Mouse (Mus musculus) liver, embryonic 14.5 days (tissue): ENCODE measurements around the gene Zc3h13. TPM values are rescaled to one million over a fixed set of nuclear protein-coding genes. Genes with fewer than 3 reads are reported as not detected.

Source experiments
- ATAC-seq: fragments of 200-750 bp; cut with Nextera tagmentation; 2 replicates; pipeline ENCODE4 v1.8.0; 2017; ENCODE audit warnings: moderate number of reproducible peaks, mild to moderate bottlenecking, moderate library complexity; ENCODE audit not compliant: insufficient read depth
- DNase-seq, 3 experiments: peaks; one replicate each; pipeline ENCODE4 v3.0.0-alpha.2; 2012 to 2013; ENCODE audit warnings: low read depth in 3 of 3, low spot score in 3 of 3
- H3K27ac ChIP-seq: fragments of 300-500 bp; sonication (generic); 2 replicates; pipeline ENCODE4 v1.5.1; 2014; ENCODE audit warnings: moderate library complexity, mild to moderate bottlenecking, control low read depth, inconsistent platforms
- H3K27me3 ChIP-seq: fragments of 300-500 bp; sonication (generic); 2 replicates; pipeline ENCODE4 v1.6.1; 2014; ENCODE audit warnings: mild to moderate bottlenecking, low read length, moderate library complexity; ENCODE audit not compliant: control insufficient read depth, insufficient read depth
- H3K36me3 ChIP-seq: fragments of 300-500 bp; sonication (generic); replicated peaks from 2 replicates; pipeline ENCODE4 v1.6.1; 2014; ENCODE audit warnings: low read depth; ENCODE audit not compliant: control insufficient read depth, insufficient read depth
- H3K4me1 ChIP-seq, 2 experiments: fragments of 200-500 bp in 1 of 2; fragments of 300-500 bp in 1 of 2; sonication (generic) in 1 of 2; replicated peaks; 2 replicates each; pipeline ENCODE4 v1.6.1; 2012 to 2014; ENCODE audit warnings: antibody characterized with exemption in 1 of 2, inconsistent platforms in 1 of 2, low read length in 1 of 2; ENCODE audit not compliant: control insufficient read depth in 2 of 2, insufficient read depth in 2 of 2
- H3K4me2 ChIP-seq: fragments of 300-500 bp; sonication (generic); 2 replicates; pipeline ENCODE4 v1.6.1; 2014; ENCODE audit warnings: low read depth, mild to moderate bottlenecking, control low read depth, moderate library complexity
- H3K4me3 ChIP-seq, 2 experiments: fragments of 200-500 bp in 1 of 2; fragments of 300-500 bp in 1 of 2; sonication (generic) in 1 of 2; 2 replicates each; pipeline ENCODE4 v1.5.1; 2012 to 2014; ENCODE audit warnings: low read depth in 2 of 2, low read length in 2 of 2, mild to moderate bottlenecking in 2 of 2, control low read depth in 1 of 2, inconsistent platforms in 1 of 2, moderate library complexity in 1 of 2; ENCODE audit not compliant: insufficient read depth in 1 of 2
- H3K9ac ChIP-seq: fragments of 300-500 bp; sonication (generic); replicated peaks from 2 replicates; pipeline ENCODE4 v1.6.1; 2014; ENCODE audit warnings: mild to moderate bottlenecking, control low read depth, moderate library complexity
- H3K9me3 ChIP-seq: fragments of 300-500 bp; sonication (generic); 2 replicates; pipeline ENCODE4 v1.6.1; 2016; ENCODE audit warnings: low read length, mixed read lengths; ENCODE audit not compliant: control insufficient read depth
- CTCF ChIP-seq: IDR thresholded peaks from 2 replicates; pipeline ENCODE4 v1.5.1; 2016; ENCODE audit warnings: antibody characterized with exemption, low read depth, control low read depth
- EP300 ChIP-seq: IDR thresholded peaks from 2 replicates; pipeline ENCODE4 v1.6.1; 2016; ENCODE audit warnings: antibody characterized with exemption, low read depth
- WGBS: fragments of 180-500 bp; shearing (Covaris S2); extraction: QIAGEN DNeasy Blood & Tissue Kit; methylation state at CpG from one replicate; pipeline ENCODE4 v1.1.7; 2014; ENCODE audit not compliant: insufficient replicate concordance; 5-methylcytosine and 5-hydroxymethylcytosine counted together
- polyA plus RNA-seq, 2 experiments: library from polyadenylated mRNA; depleted of rRNA in 1 of 2; stranded (reverse) in 1 of 2; unstranded in 1 of 2; fragments of >200 nt; fragmentation: Nextera tagmentation in 1 of 2; extraction: Ambion mirVana in 1 of 2; gene quantifications; 2 replicates each; pipeline versions ENCODE4 v1.2.1 to v1.2.3; 2012 to 2014

Gene Zc3h13
- polyA plus RNA-seq, 2 experiments: 8.1 to 9.2 TPM

GRCm38 (mm10) chr14:75303807-75304206, 19.6 kb downstream of the Zc3h13 start:
- DNase-seq: no peak
- Histone ChIP-seq H3K9ac (no peak overlapping the region), H3K4me2 (no peak overlapping the region), H3K27ac (no peak overlapping the region), H3K27me3 (no peaks in the 10 kb centered on the region), H3K4me1 (no peaks in the 10 kb centered on the region), H3K4me3 (no peak overlapping the region), H3K9me3 (no peaks in the 10 kb centered on the region), H3K36me3 (no peaks in the 10 kb centered on the region)
- ATAC-seq: no peak
- TF ChIP-seq CTCF (no peak), EP300 (no peak)
- WGBS: 59% methylated on average over 5 of the region's 5 CpGs

GRCm38 (mm10) chr14:75307855-75308254, 23.7 kb downstream of the Zc3h13 start:
- no peak overlapping the region for H3K9ac ChIP-seq
- H3K4me2 ChIP-seq: no peak overlapping the region
- H3K9me3 ChIP-seq: no peaks in the 10 kb centered on the region
- no peaks in the 10 kb centered on the region for H3K27me3 ChIP-seq
- no peak for DNase-seq
- no peak overlapping the region for H3K4me3 ChIP-seq
- TF ChIP-seq CTCF: no peak
- TF ChIP-seq EP300: no peak
- no peak overlapping the region for H3K27ac ChIP-seq
- no peaks in the 10 kb centered on the region for H3K4me1 ChIP-seq
- no peak for ATAC-seq
- no peaks in the 10 kb centered on the region; the same call in 1 of the 2 replicates for H3K36me3 ChIP-seq

GRCm38 (mm10) chr14:75309336-75309992, 25.3 kb downstream of the Zc3h13 start:
- WGBS: 78% methylated on average over 5 of the region's 5 CpGs
- no peak for DNase-seq

GRCm38 (mm10) chr14:75314484-75314883, 30.3 kb downstream of the Zc3h13 start:
- Histone ChIP-seq H3K27ac (no peak overlapping the region), H3K27me3 (no peaks in the 10 kb centered on the region), H3K4me3 (no peak overlapping the region), H3K36me3 (no peaks in the 10 kb centered on the region; the same call in 1 of the 2 replicates), H3K9ac (no peak overlapping the region), H3K4me1 (no peaks in the 10 kb centered on the region), H3K9me3 (no peaks in the 10 kb centered on the region), H3K4me2 (no peak overlapping the region)
- TF ChIP-seq CTCF (no peak), EP300 (no peak)
- 73% methylated on average over 2 of the region's 2 CpGs for WGBS
- DNase-seq: no peak
- ATAC-seq: no peak

More at GRCm38 (mm10) chr14:75309336-75309992, 25.3 kb downstream of the Zc3h13 start:
- no peak overlapping the region for H3K4me2 ChIP-seq
- TF ChIP-seq CTCF (peak; percentile 38), EP300 (no peak)
- H3K9me3 ChIP-seq: no peaks in the 10 kb centered on the region
- H3K4me1 ChIP-seq: no peaks in the 10 kb centered on the region
- H3K36me3 ChIP-seq: no peaks in the 10 kb centered on the region; the same call in 1 of the 2 replicates
- no peak overlapping the region for H3K4me3 ChIP-seq
- H3K9ac ChIP-seq: no peak overlapping the region
- no peak for ATAC-seq
- no peak overlapping the region for H3K27ac ChIP-seq
- no peaks in the 10 kb centered on the region for H3K27me3 ChIP-seq

- Histone ChIP-seq H3K27ac (no peak overlapping the region), H3K9me3 (no peaks in the 10 kb centered on the region), H3K4me3 (no peak overlapping the region), H3K4me2 (no peak overlapping the region), H3K9ac (no peak overlapping the region), H3K27me3 (no peaks in the 10 kb centered on the region), H3K36me3 (peaks cover 8% of the 10 kb centered on the region), H3K4me1 (0 out of 4 replicates have a peak, but pooled peaks cover 0 to 1% of the 10 kb centered on the region in 2 experiments)
- 61% methylated on average over 2 of the region's 2 CpGs for WGBS
- DNase-seq (no peak), ATAC-seq (no peak)
- no peak for TF ChIP-seq CTCF
- no peak for TF ChIP-seq EP300
Measured at GRCm38 (mm10) chr14:75318736-75319135, 34.6 kb downstream of the Zc3h13 start.
